Mouse (Mus musculus): Measurements from ENCODE around the gene Pdzrn4. TPM values are rescaled to one million over a fixed set of nuclear protein-coding genes. Genes with fewer than 3 reads are reported as not detected.

The Pdzrn4 gene
- polyA plus RNA-seq, 1 experiment from 2014 or later: 1.8 TPM

DNA sequence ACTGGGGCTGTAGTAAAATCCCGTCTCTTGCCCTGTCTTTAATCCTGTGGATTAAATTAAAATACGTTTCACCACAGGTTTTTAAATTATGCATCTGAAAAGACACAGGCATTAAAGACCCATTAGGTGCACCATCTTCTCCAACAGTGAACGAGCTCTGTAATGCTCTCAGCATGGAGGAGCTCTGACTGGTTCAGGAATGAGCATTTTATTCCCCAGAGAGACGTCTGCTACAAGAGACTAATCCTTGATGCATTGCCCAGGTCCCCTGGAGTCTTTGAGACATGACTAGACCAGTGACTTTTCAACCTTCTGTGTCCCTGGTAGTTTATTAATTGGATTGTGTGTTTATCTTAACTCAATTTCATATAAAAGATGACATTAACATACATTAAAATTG, 38.6 kb downstream of the Pdzrn4 start:
- Histone ChIP-seq H3K36me3 (ENCODE audit: insufficient read depth) (no peaks in the 10 kb centered on the region), H3K27me3 (ENCODE audit: insufficient read depth, low read length) (no peaks in the 10 kb centered on the region), H3K4me1 (ENCODE audit: insufficient read depth) (no peaks in the 10 kb centered on the region), H3K4me2 (no peak overlapping the region), H3K27ac (ENCODE audit: low read depth) (no peak overlapping the region), H3K9ac (no peak overlapping the region), H3K4me3 (ENCODE audit: low read depth, low read length) (no peak overlapping the region), H3K9me3 (ENCODE audit: low read depth, low read length) (no peaks in the 10 kb centered on the region)
- no peak for ATAC-seq (ENCODE audit: insufficient read depth)
- DNase-seq: no peak
- 53% methylated on average over 4 of the region's 4 CpGs for WGBS
- TF ChIP-seq CTCF (IDR thresholded peaks at IDR 0.05; ENCODE audit: low read depth): no peak

DNA sequence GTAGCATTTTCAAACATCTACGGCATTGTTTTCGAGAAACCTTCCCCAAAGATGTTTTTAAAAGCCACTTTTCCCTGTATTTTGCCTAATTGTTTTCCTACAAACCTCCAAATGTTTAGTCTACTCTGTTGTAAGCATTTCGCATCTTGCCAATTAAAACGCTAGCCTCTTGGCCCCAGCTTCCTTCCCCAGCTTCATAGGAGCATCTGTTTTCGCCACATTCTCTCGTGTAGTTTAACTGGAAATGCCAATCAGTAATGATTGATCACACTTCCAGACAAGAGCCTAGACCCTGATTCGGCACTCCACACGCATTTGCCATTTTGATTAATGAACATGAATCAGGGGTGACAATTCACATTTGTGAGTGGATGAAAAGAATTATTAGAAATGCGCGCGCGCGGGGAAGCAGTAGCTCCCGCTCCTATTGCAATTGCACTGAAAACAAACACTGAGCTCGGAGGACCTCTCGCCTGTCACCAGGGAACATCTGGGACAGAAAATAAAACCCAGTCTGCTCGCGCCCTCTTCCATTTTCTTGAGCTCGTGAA, 45.0 kb downstream of the Pdzrn4 start:
- H3K27ac ChIP-seq (ENCODE audit: low read depth): no peak overlapping the region
- peak overlapping the region; percentile 52 for H3K4me2 ChIP-seq
- no peaks in the 10 kb centered on the region for H3K9me3 ChIP-seq (ENCODE audit: low read depth, low read length)
- ATAC-seq (ENCODE audit: insufficient read depth) (no peak), DNase-seq (peak; percentile 47)
- H3K27me3 ChIP-seq (ENCODE audit: insufficient read depth, low read length): no peaks in the 10 kb centered on the region
- H3K4me1 ChIP-seq (ENCODE audit: insufficient read depth): no peaks in the 10 kb centered on the region
- TF ChIP-seq CTCF (IDR thresholded peaks at IDR 0.05; ENCODE audit: low read depth): no peak
- no peaks in the 10 kb centered on the region for H3K36me3 ChIP-seq (ENCODE audit: insufficient read depth)
- 32% methylated on average over 19 of the region's 19 CpGs for WGBS
- H3K4me3 ChIP-seq (ENCODE audit: low read depth, low read length): peak overlapping the region; percentile 8; the same call in 1 of the 2 replicates
- H3K9ac ChIP-seq: no peak overlapping the region

DNA sequence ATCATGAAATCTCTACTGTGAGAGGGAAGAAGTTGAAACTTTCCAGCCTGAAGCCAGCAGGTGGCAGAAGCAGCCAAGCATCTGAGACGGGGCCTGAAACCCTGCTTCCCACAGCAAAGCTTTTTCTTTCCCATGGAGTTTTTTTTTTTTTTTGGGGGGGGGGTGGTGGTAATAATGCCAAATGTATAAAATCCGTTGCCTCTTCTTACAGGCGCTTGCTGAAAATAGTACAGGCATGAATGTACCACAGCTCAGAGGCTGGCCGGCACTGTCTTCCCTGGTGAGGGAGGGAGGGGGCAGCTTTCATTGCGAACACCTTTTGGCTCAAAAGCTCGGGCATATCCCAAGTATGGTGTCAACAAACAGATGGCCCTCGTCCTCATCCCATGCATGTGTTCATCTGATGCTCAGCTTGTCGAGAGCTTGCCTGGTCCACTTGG, 51.0 kb downstream of the Pdzrn4 start:
- H3K27ac ChIP-seq (ENCODE audit: low read depth): no peak overlapping the region
- no peak overlapping the region for H3K4me2 ChIP-seq
- peak; percentile 67 for TF ChIP-seq CTCF (IDR thresholded peaks at IDR 0.05; ENCODE audit: low read depth)
- no peaks in the 10 kb centered on the region for H3K9me3 ChIP-seq (ENCODE audit: low read depth, low read length)
- DNase-seq (peak; percentile 77), ATAC-seq (ENCODE audit: insufficient read depth) (no peak; the same call in 1 of the 2 replicates)
- no peaks in the 10 kb centered on the region for H3K27me3 ChIP-seq (ENCODE audit: insufficient read depth, low read length)
- H3K9ac ChIP-seq: no peak overlapping the region
- H3K36me3 ChIP-seq (ENCODE audit: insufficient read depth): no peaks in the 10 kb centered on the region
- 25% methylated on average over 8 of the region's 8 CpGs for WGBS
- no peaks in the 10 kb centered on the region for H3K4me1 ChIP-seq (ENCODE audit: insufficient read depth)
- no peak overlapping the region for H3K4me3 ChIP-seq (ENCODE audit: low read depth, low read length)

GRCm38 (mm10) chr15:92449112-92449511, 52.4 kb downstream of the Pdzrn4 start:
- ATAC-seq (ENCODE audit: insufficient read depth) (no peak), DNase-seq (no peak)
- Histone ChIP-seq H3K4me2 (no peak overlapping the region), H3K27me3 (ENCODE audit: insufficient read depth, low read length) (no peaks in the 10 kb centered on the region), H3K9me3 (ENCODE audit: low read depth, low read length) (no peaks in the 10 kb centered on the region), H3K9ac (no peak overlapping the region), H3K4me3 (ENCODE audit: low read depth, low read length) (no peak overlapping the region), H3K4me1 (ENCODE audit: insufficient read depth) (no peaks in the 10 kb centered on the region), H3K36me3 (ENCODE audit: insufficient read depth) (no peaks in the 10 kb centered on the region), H3K27ac (ENCODE audit: low read depth) (no peak overlapping the region)
- 93% methylated on average over 8 of the region's 8 CpGs for WGBS
- no peak for TF ChIP-seq CTCF (IDR thresholded peaks at IDR 0.05; ENCODE audit: low read depth)

DNA sequence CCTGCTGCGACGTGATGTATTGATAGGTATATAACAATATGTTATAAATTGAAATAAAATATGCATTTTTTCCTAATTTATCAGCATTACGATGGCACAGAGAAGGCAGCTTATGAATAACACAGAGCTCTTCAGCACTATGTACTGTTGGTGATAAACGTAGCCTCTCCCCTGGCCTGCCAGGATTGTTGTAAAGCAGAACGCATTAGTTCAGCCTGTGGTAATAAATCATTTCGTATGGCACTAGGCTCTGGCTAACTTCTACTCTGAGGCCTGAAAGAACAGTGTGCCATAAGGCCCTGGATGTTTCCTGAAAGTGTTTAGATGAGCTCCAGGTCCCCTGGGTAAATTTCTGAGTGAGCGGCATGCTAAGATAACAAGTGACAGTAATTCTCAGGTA, 55.9 kb downstream of the Pdzrn4 start:
- no peaks in the 10 kb centered on the region for H3K27me3 ChIP-seq (ENCODE audit: insufficient read depth, low read length)
- H3K4me3 ChIP-seq (ENCODE audit: low read depth, low read length): no peak overlapping the region
- no peak overlapping the region for H3K27ac ChIP-seq (ENCODE audit: low read depth)
- no peaks in the 10 kb centered on the region for H3K4me1 ChIP-seq (ENCODE audit: insufficient read depth)
- 48% methylated on average over 7 of the region's 7 CpGs for WGBS
- no peaks in the 10 kb centered on the region for H3K36me3 ChIP-seq (ENCODE audit: insufficient read depth)
- no peak overlapping the region for H3K4me2 ChIP-seq
- no peak overlapping the region for H3K9ac ChIP-seq
- no peaks in the 10 kb centered on the region for H3K9me3 ChIP-seq (ENCODE audit: low read depth, low read length)
- no peak for DNase-seq
- no peak for ATAC-seq (ENCODE audit: insufficient read depth)
- no peak for TF ChIP-seq CTCF (IDR thresholded peaks at IDR 0.05; ENCODE audit: low read depth)

DNA sequence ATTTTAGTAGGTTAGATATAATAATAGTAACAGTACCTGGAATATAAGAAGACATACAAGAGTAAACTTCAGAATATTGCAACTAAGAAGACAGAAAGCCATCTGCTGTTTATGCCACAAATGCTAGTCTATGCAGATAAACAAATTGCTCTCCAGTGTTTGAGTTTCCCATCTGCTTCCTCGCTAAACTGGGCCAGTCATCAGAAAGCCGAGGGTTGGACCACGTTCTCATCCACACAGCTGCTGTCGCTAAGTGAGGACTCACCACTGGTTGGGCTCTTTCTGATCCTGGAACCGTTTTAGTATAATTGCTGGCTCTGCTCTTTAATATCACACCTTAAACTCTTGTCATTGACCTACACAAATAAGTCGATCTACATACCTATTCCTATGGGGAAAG, 85.5 kb downstream of the Pdzrn4 start:
- H3K4me2 ChIP-seq: no peak overlapping the region
- 63% methylated on average over 6 of the region's 6 CpGs for WGBS
- no peak for ATAC-seq (ENCODE audit: insufficient read depth)

GRCm38 (mm10) chr15:92491376-92491775, 94.7 kb downstream of the Pdzrn4 start:
- no peak for ATAC-seq (ENCODE audit: insufficient read depth)
- WGBS: 68% methylated on average over 3 of the region's 3 CpGs
- H3K27me3 ChIP-seq (ENCODE audit: insufficient read depth, low read length): no peaks in the 10 kb centered on the region

More for the DNA sequence above, 85.5 kb downstream of the Pdzrn4 start:
- Histone ChIP-seq H3K36me3 (ENCODE audit: insufficient read depth) (no peaks in the 10 kb centered on the region), H3K9ac (no peak overlapping the region), H3K27ac (ENCODE audit: low read depth) (no peak overlapping the region), H3K4me3 (ENCODE audit: low read depth, low read length) (no peak overlapping the region), H3K4me1 (ENCODE audit: insufficient read depth) (no peaks in the 10 kb centered on the region), H3K27me3 (ENCODE audit: insufficient read depth, low read length) (no peaks in the 10 kb centered on the region), H3K9me3 (ENCODE audit: low read depth, low read length) (no peaks in the 10 kb centered on the region)
- TF ChIP-seq CTCF (IDR thresholded peaks at IDR 0.05; ENCODE audit: low read depth): no peak
- peak; percentile 15 for DNase-seq

More at GRCm38 (mm10) chr15:92491376-92491775, 94.7 kb downstream of the Pdzrn4 start:
- no peak overlapping the region for H3K27ac ChIP-seq (ENCODE audit: low read depth)
- no peak overlapping the region for H3K4me2 ChIP-seq
- H3K36me3 ChIP-seq (ENCODE audit: insufficient read depth): no peaks in the 10 kb centered on the region
- TF ChIP-seq CTCF (IDR thresholded peaks at IDR 0.05; ENCODE audit: low read depth): no peak
- no peaks in the 10 kb centered on the region for H3K9me3 ChIP-seq (ENCODE audit: low read depth, low read length)
- DNase-seq: no peak
- H3K9ac ChIP-seq: no peak overlapping the region
- H3K4me3 ChIP-seq (ENCODE audit: low read depth, low read length): no peak overlapping the region
- no peaks in the 10 kb centered on the region for H3K4me1 ChIP-seq (ENCODE audit: insufficient read depth)
